Mouse (Mus musculus): ENCODE results near the gene Ranbp17. TPM values are rescaled to one million over a fixed set of nuclear protein-coding genes. Genes with fewer than 3 reads are reported as not detected.

Gene Ranbp17
- polyA plus RNA-seq, 1 experiment from 2014 or later: 6.8 TPM

- ATAC-seq (ENCODE audit: insufficient number of reproducible peaks, low FRiP score): no peak
- 87% methylated on average over 4 of the region's 4 CpGs for WGBS
- H3K36me3 ChIP-seq: no peaks in the 10 kb centered on the region
- no peak overlapping the region for H3K9ac ChIP-seq
- H3K4me3 ChIP-seq: no peak overlapping the region
- no peaks in the 10 kb centered on the region for H3K4me1 ChIP-seq (replicated peaks)
- no peaks in the 10 kb centered on the region for H3K27me3 ChIP-seq (replicated peaks)
- H3K27ac ChIP-seq (ENCODE audit: poor library complexity, severe bottlenecking): no peak overlapping the region
- no peak overlapping the region for H3K4me2 ChIP-seq
- H3K9me3 ChIP-seq (replicated peaks): no peaks in the 10 kb centered on the region
Observed at GRCm38 (mm10) chr11:33404651-33405050, 108.9 kb downstream of the Ranbp17 start.

GRCm38 (mm10) chr11:33399346-33399745 is 114.2 kb downstream of the Ranbp17 start:
- Histone ChIP-seq H3K27ac (ENCODE audit: poor library complexity, severe bottlenecking) (no peak overlapping the region), H3K27me3 (replicated peaks) (no peaks in the 10 kb centered on the region), H3K36me3 (no peaks in the 10 kb centered on the region), H3K9me3 (replicated peaks) (no peaks in the 10 kb centered on the region), H3K9ac (no peak overlapping the region), H3K4me2 (no peak overlapping the region), H3K4me1 (replicated peaks) (no peaks in the 10 kb centered on the region), H3K4me3 (no peak overlapping the region)
- no peak for ATAC-seq (ENCODE audit: insufficient number of reproducible peaks, low FRiP score)
- WGBS: 67% methylated on average over 1 of the region's 1 CpGs

GRCm38 (mm10) chr11:33398701-33399100 is 114.8 kb downstream of the Ranbp17 start:
- Histone ChIP-seq H3K36me3 (no peaks in the 10 kb centered on the region), H3K27me3 (replicated peaks) (no peaks in the 10 kb centered on the region), H3K4me1 (replicated peaks) (no peaks in the 10 kb centered on the region), H3K4me3 (no peak overlapping the region), H3K4me2 (no peak overlapping the region), H3K9me3 (replicated peaks) (no peaks in the 10 kb centered on the region), H3K9ac (no peak overlapping the region), H3K27ac (ENCODE audit: poor library complexity, severe bottlenecking) (no peak overlapping the region)
- WGBS: 80% methylated on average over 3 of the region's 3 CpGs
- ATAC-seq (ENCODE audit: insufficient number of reproducible peaks, low FRiP score): no peak

GRCm38 (mm10) chr11:33396275-33396674 is 117.3 kb downstream of the Ranbp17 start:
- no peak overlapping the region for H3K4me2 ChIP-seq
- no peak overlapping the region for H3K27ac ChIP-seq (ENCODE audit: poor library complexity, severe bottlenecking)
- H3K36me3 ChIP-seq: no peaks in the 10 kb centered on the region
- no peak for ATAC-seq (ENCODE audit: insufficient number of reproducible peaks, low FRiP score)
- H3K4me3 ChIP-seq: no peak overlapping the region
- 82% methylated on average over 6 of the region's 6 CpGs for WGBS
- H3K27me3 ChIP-seq (replicated peaks): no peaks in the 10 kb centered on the region
- no peaks in the 10 kb centered on the region for H3K4me1 ChIP-seq (replicated peaks)
- no peaks in the 10 kb centered on the region for H3K9me3 ChIP-seq (replicated peaks)
- no peak overlapping the region for H3K9ac ChIP-seq

GRCm38 (mm10) chr11:33394093-33394492 is 119.5 kb downstream of the Ranbp17 start:
- no peaks in the 10 kb centered on the region for H3K36me3 ChIP-seq
- H3K4me1 ChIP-seq (replicated peaks): no peaks in the 10 kb centered on the region
- H3K9ac ChIP-seq: no peak overlapping the region
- 83% methylated on average over 3 of the region's 3 CpGs for WGBS
- H3K27me3 ChIP-seq (replicated peaks): no peaks in the 10 kb centered on the region
- no peak overlapping the region for H3K27ac ChIP-seq (ENCODE audit: poor library complexity, severe bottlenecking)
- no peak overlapping the region for H3K4me2 ChIP-seq
- no peaks in the 10 kb centered on the region for H3K9me3 ChIP-seq (replicated peaks)
- ATAC-seq (ENCODE audit: insufficient number of reproducible peaks, low FRiP score): no peak
- no peak overlapping the region for H3K4me3 ChIP-seq

- H3K4me1 ChIP-seq (replicated peaks): no peaks in the 10 kb centered on the region
- no peaks in the 10 kb centered on the region for H3K36me3 ChIP-seq
- no peak for ATAC-seq (ENCODE audit: insufficient number of reproducible peaks, low FRiP score)
- H3K27ac ChIP-seq (ENCODE audit: poor library complexity, severe bottlenecking): no peak overlapping the region
- H3K27me3 ChIP-seq (replicated peaks): no peaks in the 10 kb centered on the region
- H3K4me3 ChIP-seq: no peak overlapping the region
- no peak overlapping the region for H3K9ac ChIP-seq
- WGBS: 87% methylated on average over 2 of the region's 2 CpGs
- no peak overlapping the region for H3K4me2 ChIP-seq
- H3K9me3 ChIP-seq (replicated peaks): no peaks in the 10 kb centered on the region
Observed at GRCm38 (mm10) chr11:33388685-33389084, 124.9 kb downstream of the Ranbp17 start.

GRCm38 (mm10) chr11:33361867-33362266 is 151.7 kb downstream of the Ranbp17 start:
- H3K4me3 ChIP-seq: no peak overlapping the region
- ATAC-seq (ENCODE audit: insufficient number of reproducible peaks, low FRiP score): no peak
- no peaks in the 10 kb centered on the region for H3K4me1 ChIP-seq (replicated peaks)
- H3K4me2 ChIP-seq: no peak overlapping the region
- H3K27me3 ChIP-seq (replicated peaks): no peaks in the 10 kb centered on the region
- no peaks in the 10 kb centered on the region for H3K9me3 ChIP-seq (replicated peaks)
- H3K9ac ChIP-seq: no peak overlapping the region
- H3K36me3 ChIP-seq: no peaks in the 10 kb centered on the region
- H3K27ac ChIP-seq (ENCODE audit: poor library complexity, severe bottlenecking): no peak overlapping the region
- 80% methylated on average over 5 of the region's 5 CpGs for WGBS

- no peak overlapping the region for H3K27ac ChIP-seq (ENCODE audit: poor library complexity, severe bottlenecking)
- H3K4me2 ChIP-seq: no peak overlapping the region
- no peaks in the 10 kb centered on the region for H3K9me3 ChIP-seq (replicated peaks)
- no peak overlapping the region for H3K9ac ChIP-seq
- WGBS: 81% methylated on average over 2 of the region's 2 CpGs
- no peak overlapping the region for H3K4me3 ChIP-seq
- ATAC-seq (ENCODE audit: insufficient number of reproducible peaks, low FRiP score): no peak
- H3K27me3 ChIP-seq (replicated peaks): no peaks in the 10 kb centered on the region
- no peaks in the 10 kb centered on the region for H3K36me3 ChIP-seq
- H3K4me1 ChIP-seq (replicated peaks): no peaks in the 10 kb centered on the region
Observed at GRCm38 (mm10) chr11:33349269-33349668, 164.3 kb downstream of the Ranbp17 start.

GRCm38 (mm10) chr11:33342061-33342460 is 171.5 kb downstream of the Ranbp17 start:
- WGBS: 89% methylated on average over 2 of the region's 2 CpGs
- H3K4me3 ChIP-seq: no peak overlapping the region

GRCm38 (mm10) chr11:33336552-33337121 is 176.9 kb downstream of the Ranbp17 start:
- Histone ChIP-seq H3K9ac (no peak overlapping the region), H3K4me1 (replicated peaks) (no peaks in the 10 kb centered on the region), H3K9me3 (replicated peaks) (no peaks in the 10 kb centered on the region), H3K27me3 (replicated peaks) (no peaks in the 10 kb centered on the region), H3K27ac (ENCODE audit: poor library complexity, severe bottlenecking) (no peak overlapping the region), H3K4me2 (no peak overlapping the region), H3K4me3 (no peak overlapping the region), H3K36me3 (no peaks in the 10 kb centered on the region)
- 44% methylated on average over 7 of the region's 7 CpGs for WGBS
- no peak for ATAC-seq (ENCODE audit: insufficient number of reproducible peaks, low FRiP score)

More at GRCm38 (mm10) chr11:33342061-33342460, 171.5 kb downstream of the Ranbp17 start:
- no peaks in the 10 kb centered on the region for H3K27me3 ChIP-seq (replicated peaks)
- ATAC-seq (ENCODE audit: insufficient number of reproducible peaks, low FRiP score): no peak
- no peaks in the 10 kb centered on the region for H3K9me3 ChIP-seq (replicated peaks)
- no peak overlapping the region for H3K4me2 ChIP-seq
- no peak overlapping the region for H3K27ac ChIP-seq (ENCODE audit: poor library complexity, severe bottlenecking)
- no peak overlapping the region for H3K9ac ChIP-seq
- H3K4me1 ChIP-seq (replicated peaks): no peaks in the 10 kb centered on the region
- no peaks in the 10 kb centered on the region for H3K36me3 ChIP-seq

GRCm38 (mm10) chr11:33335616-33336015 is 177.9 kb downstream of the Ranbp17 start:
- no peak for ATAC-seq (ENCODE audit: insufficient number of reproducible peaks, low FRiP score)
- WGBS: 80% methylated on average over 3 of the region's 3 CpGs
- H3K9me3 ChIP-seq (replicated peaks): no peaks in the 10 kb centered on the region
- no peaks in the 10 kb centered on the region for H3K4me1 ChIP-seq (replicated peaks)
- H3K36me3 ChIP-seq: no peaks in the 10 kb centered on the region
- no peak overlapping the region for H3K4me2 ChIP-seq
- H3K4me3 ChIP-seq: no peak overlapping the region
- no peak overlapping the region for H3K9ac ChIP-seq
- H3K27ac ChIP-seq (ENCODE audit: poor library complexity, severe bottlenecking): no peak overlapping the region
- no peaks in the 10 kb centered on the region for H3K27me3 ChIP-seq (replicated peaks)

GRCm38 (mm10) chr11:33332137-33332536 is 181.4 kb downstream of the Ranbp17 start:
- no peak for ATAC-seq (ENCODE audit: insufficient number of reproducible peaks, low FRiP score)
- no peak overlapping the region for H3K27ac ChIP-seq (ENCODE audit: poor library complexity, severe bottlenecking)
- no peaks in the 10 kb centered on the region for H3K9me3 ChIP-seq (replicated peaks)
- WGBS: 37% methylated on average over 5 of the region's 5 CpGs
- no peak overlapping the region for H3K9ac ChIP-seq
- H3K27me3 ChIP-seq (replicated peaks): no peaks in the 10 kb centered on the region
- no peak overlapping the region for H3K4me3 ChIP-seq
- no peaks in the 10 kb centered on the region for H3K4me1 ChIP-seq (replicated peaks)
- no peak overlapping the region for H3K4me2 ChIP-seq
- no peaks in the 10 kb centered on the region for H3K36me3 ChIP-seq

All from heart, embryonic 12.5 days (tissue).